Mouse (Mus musculus): ENCODE data around the gene 4930544D05Rik.

DNA sequence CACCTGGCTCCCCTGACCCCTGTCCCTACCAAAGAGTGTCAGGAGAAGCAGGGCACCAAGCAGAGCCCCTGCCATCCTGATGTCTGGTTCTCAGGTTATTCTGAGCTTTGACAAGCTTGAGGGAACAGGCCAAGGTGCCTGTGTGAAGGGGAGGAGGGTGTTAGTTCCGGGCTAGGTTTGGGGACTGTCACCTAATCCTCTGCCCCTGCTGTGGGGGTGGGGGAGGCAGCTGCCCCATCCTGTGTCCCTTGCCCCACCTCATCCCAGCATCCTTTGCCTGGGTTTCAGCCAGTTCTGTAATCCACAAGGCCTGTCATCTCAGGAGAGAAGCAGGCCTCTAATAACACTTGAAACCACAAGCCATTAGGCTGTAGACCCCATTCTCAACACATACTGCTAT lies 3.5 kb downstream of the 4930544D05Rik start, which contains the start of gene Chrne:
- TF ChIP-seq CTCF (IDR thresholded peaks at IDR 0.05; ENCODE audit: insufficient read depth, low read length) (no peak), POLR2A (IDR thresholded peaks at IDR 0.05; ENCODE audit: borderline replicate concordance, extremely low read depth, low read depth, low read length) (no peak)

All from lung, adult 2 months (tissue).